Mouse (Mus musculus): ENCODE results near the gene Hyal3. TPM values are rescaled to one million over a fixed set of nuclear protein-coding genes. Genes with fewer than 3 reads are reported as not detected.
A peak's percentile ranks its signal among the peaks of the same experiment; 100 is the strongest.

The Hyal3 gene
- 2.0 and 2.8 TPM in 2 replicates for total RNA-seq (2021)
- long read RNA-seq, partial matches to known transcripts, result 1 of 3 reads
- long read RNA-seq, other reads (novel, unspliced or antisense), result 1 of 3 reads

DNA sequence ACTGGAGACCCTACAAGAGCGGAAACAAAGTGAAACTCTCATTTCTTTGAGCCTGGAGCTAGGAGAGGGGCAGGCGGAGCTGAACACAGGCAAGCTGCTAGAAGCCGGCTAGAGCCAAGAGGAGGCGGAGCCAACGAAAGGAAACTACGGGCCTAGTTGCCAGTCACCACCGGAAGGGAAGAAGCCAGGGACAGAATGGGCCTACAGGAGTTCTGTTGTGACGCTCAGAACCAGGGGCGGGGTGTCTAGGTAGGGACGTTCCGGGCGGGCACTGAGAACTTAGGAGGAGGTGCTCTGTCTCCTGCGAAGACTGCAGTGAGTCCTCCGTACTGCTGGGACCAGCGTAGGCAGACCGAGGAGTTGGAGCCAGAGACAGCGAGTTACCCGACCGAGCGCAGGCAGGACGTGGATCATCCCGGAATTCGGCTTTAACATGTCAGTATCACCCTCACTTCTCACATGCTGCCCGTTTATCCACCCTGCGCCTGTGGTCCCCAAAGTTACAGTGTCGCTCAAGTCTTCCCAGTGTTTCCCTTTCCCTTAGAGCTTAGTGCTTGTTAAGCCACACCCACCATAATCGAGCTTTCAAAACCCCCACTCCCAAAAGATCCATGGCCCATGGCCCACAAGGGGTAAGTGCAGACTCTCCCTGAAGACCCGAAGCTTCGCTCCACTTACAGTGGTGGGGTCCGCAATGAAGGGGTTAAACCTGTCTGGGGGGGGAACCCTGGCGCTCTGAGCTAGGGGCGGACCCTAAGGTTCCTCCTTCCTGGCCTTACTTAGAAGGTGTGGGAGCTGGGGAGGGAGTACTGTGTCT lies at the start of gene Hyal3:
Gene Hyal3, plus strand, starts transcription at position 318 of the 817 bp plus-strand sequence.
- DNase-seq, result peak; percentile 85

- DNase-seq, result peak; percentile 87
Observed at GRCm38 (mm10) chr9:107533791-107534407, 46.7 kb upstream of the Hyal3 start, which contains the start of gene Tmem115. Gene Tmem115, plus strand, starts transcription at chr9:107533945.

GRCm38 (mm10) chr9:107534408-107535202 lies 46.0 kb upstream of the Hyal3 start:
- peak; percentile 41 for DNase-seq

GRCm38 (mm10) chr9:107538231-107538630 lies 42.4 kb upstream of the Hyal3 start:
- DNase-seq, result no peak

DNA sequence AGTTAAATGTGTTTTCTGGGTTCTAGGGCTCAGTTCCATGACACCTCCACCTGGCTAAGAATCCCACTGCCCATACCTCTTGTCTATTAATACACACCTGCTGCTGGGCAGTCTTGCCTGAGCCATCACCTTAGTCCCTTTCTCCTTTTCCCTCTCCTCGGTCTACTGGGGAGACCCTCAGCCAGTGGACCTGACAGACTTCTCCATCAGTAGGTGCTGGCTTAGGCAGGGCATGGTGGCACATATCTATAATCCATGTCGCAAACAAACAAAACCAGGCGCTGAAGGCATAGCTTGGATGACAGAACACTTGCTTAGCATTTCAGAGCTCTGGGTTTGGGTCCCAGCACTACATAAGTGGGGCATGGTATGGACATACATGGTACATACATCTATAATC lies 41.9 kb upstream of the Hyal3 start:
- no peak for DNase-seq

DNA sequence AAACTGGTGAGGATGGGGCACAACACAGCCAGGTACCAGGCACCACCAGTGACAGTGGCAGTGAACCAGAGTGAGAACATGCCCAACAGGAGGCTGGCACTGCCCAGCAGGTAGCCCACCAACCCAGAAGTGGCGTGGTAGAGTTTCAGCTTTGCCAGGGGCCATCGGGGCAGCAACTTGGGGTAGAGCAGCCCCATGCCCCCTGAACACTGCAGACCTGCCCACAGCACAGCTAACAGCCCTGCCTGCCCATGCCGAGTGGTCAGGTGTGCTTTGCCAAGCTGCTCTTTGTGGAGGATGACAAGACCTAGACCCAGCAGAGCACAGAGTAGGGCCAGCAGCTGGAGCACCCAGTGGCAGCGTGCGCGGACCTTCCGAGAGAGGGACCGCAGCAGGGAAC lies 40.7 kb upstream of the Hyal3 start:
- DNase-seq, result no peak

DNA sequence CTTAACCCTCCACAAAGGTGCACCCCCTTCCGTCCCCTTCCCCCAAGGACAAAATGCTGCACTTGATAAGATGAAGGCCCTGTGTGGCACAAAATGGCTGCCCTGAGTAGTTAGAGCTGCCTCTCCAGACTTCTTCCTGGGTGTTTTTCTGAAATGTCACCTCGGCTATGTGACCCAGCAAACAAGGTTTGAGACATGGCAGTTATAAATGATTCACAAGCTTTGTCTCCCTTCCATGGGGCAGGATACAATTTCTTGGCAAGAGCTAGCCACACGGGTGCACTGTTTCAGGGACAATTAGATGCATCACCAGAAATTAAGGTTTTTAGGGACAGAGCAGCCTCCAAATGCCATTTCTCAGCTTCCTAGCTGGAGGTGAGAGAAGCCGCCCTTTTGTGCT lies 40.2 kb upstream of the Hyal3 start:
- no peak for DNase-seq

DNA sequence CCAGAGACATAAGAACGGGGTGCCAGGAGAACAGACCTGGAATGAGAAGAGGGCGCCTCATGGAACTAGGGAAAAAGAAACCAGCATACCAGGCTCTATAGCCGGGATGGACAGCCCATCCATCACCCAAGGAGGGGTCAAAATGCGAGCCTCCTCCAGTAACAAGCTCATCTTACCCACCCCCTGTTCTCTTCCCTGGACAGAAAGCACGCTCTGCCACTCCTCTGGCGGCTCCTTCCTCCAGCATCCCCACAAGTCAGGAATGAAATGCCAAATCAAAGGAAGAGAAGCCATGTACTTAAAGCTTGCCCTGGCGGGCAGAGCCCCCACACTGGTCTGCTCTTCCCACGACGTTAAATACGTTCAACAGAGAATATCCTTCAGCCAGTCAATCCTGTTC lies 39.6 kb upstream of the Hyal3 start:
- DNase-seq, result no peak

GRCm38 (mm10) chr9:107541474-107542351 lies 38.9 kb upstream of the Hyal3 start, which contains the start of the genes Cyb561d2 and Nprl2:
Gene Cyb561d2, minus strand, starts transcription at chr9:107542193.
Gene Nprl2, plus strand, starts transcription at chr9:107542226.
- DNase-seq, result peak; percentile 94

GRCm38 (mm10) chr9:107542352-107542686 lies 38.3 kb upstream of the Hyal3 start:
- DNase-seq, result no peak

- DNase-seq, result no peak
Observed at GRCm38 (mm10) chr9:107542721-107543120, 37.9 kb upstream of the Hyal3 start.

DNA sequence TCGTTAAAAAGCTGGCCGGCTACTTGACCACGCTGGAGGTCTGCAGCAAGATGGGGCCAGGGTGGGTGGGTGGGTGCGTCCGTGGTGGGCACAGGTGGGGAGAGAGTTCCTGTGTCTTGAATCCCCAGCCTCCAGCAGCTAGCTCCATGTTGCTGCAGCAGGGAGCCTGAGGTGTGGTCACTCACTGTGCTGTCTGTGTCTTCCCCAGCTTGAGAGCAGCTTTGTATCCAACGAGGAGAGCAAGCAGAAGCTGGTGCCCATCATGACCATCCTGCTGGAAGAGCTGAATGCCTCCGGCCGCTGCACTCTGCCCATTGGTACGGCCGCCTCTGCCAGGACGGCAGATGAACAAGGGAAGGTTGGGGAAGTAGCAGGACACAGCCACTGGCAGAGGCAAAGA lies 37.3 kb upstream of the Hyal3 start:
- no peak for DNase-seq

- no peak for DNase-seq
Observed at GRCm38 (mm10) chr9:107544196-107544700, 36.4 kb upstream of the Hyal3 start.

DNA sequence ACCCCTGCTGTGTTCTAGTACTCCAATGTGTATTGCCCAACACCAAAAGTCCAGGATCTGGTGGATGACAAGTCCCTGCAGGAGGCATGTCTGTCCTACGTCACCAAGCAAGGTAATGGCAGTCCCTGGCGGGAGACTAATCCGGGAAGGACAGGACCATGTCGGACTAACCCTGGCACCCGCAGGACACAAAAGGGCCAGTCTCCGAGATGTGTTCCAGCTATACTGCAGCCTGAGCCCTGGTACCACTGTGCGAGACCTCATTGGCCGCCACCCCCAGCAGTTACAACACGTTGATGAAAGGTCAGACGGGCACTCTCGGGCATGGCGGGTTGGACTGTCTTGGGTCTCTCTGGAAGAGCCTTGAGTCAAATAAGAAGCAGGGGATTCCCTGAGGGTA lies 35.9 kb upstream of the Hyal3 start:
- no peak for DNase-seq

DNA sequence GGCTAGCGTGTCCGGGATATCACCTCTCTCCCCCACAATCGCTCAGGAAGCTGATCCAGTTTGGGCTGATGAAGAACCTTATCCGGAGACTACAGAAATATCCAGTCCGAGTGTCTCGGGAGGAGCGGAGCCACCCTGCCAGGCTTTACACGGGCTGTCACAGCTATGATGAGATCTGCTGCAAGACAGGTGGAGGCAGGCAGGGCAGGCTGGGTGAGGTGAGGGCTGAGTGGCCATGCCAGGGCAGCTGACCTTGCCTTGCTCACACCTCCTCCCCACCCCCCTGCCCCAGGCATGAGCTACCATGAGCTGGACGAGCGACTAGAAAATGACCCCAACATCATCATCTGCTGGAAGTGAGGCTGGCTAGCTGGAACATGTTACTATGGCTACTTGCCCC lies 35.4 kb upstream of the Hyal3 start:
- DNase-seq, result no peak

DNA sequence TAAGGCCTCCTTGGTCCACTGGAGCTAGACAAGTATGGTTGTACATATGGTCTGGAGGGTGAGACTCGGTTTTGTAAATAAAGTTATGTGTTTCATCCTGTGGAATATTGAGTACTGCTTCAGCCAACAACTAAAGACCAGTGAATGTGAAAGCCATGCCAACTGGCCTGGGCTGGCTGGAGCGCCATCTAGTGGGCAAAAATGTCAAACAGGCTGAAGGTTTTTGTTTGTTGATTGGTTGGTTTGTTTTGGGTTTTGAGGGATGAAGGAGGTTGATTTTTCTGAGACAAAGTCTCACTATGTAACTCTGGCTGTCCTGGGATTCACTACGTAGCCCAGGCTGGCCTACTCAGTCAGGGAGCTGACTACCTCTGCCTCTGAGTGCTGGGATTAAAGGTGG lies 35.0 kb upstream of the Hyal3 start:
- peak; percentile 76 for DNase-seq

- DNase-seq, result peak; percentile 90
Observed at GRCm38 (mm10) chr9:107547026-107547425, 33.6 kb upstream of the Hyal3 start, which contains the start of gene Zmynd10. Gene Zmynd10, plus strand, starts transcription at chr9:107547298.

- no peak for DNase-seq
Observed at GRCm38 (mm10) chr9:107547957-107548356, 32.7 kb upstream of the Hyal3 start.

- no peak for DNase-seq
Observed at GRCm38 (mm10) chr9:107548820-107549219, 31.8 kb upstream of the Hyal3 start.

DNA sequence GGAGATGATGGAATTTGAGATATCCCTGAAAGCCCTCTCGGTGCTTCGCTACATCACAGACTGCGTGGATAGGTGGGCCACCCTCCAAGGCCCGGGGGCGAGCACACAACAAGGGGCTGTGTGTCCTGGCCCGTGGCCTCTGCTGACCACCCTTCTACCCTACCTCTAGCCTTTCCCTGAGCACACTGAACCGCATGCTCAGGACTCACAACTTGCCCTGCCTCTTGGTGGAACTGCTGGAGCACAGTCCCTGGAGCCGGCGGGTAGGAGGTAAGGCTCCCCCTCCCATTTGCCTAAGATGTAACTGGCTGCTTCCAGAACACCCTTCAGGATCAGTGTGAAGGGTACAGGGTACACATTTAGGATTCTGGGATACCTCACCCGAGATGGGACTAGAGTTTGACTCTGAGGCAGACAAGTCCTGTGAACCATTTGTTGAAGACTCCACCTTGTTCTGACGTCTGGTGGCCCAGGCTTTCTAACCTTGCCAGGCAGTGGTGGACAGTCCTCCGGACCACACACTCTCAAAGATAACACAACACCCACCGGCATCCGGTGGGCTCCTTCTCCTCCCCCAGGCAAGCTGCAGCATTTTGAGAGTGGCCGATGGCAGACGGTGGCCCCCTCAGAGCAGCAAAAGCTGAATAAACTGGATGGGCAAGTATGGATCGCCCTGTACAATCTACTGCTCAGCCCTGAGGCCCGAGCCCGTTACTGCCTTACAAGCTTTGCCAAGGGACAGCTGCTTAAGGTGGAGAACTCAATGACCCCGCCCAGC lies 31.1 kb upstream of the Hyal3 start:
- DNase-seq, result no peak
